Mouse (Mus musculus): ENCODE measurements around the gene Mamdc4. TPM values are rescaled to one million over a fixed set of nuclear protein-coding genes. Genes with fewer than 3 reads are reported as not detected.

The Mamdc4 gene
- polyA plus RNA-seq, 1 experiment from 2014 or later, result 1.0 TPM

Other genes with a start within 250 kb of the Mamdc4 start
- 37.1 and 40.7 TPM in 2 replicates for gene Man1b1, start 242.5 kb downstream of the Mamdc4 start, polyA plus RNA-seq (2015; fragmentation: Nextera tagmentation; extraction: Ambion mirVana)
- gene Dpp7, start 218.5 kb downstream of the Mamdc4 start, polyA plus RNA-seq (2015; fragmentation: Nextera tagmentation; extraction: Ambion mirVana), result 8.7 and 9.1 TPM in 2 replicates
- gene Uap1l1, start 209.2 kb downstream of the Mamdc4 start, polyA plus RNA-seq (2015; fragmentation: Nextera tagmentation; extraction: Ambion mirVana), result 21.3 and 24.6 TPM in 2 replicates
- gene Sapcd2, start 202.5 kb downstream of the Mamdc4 start, polyA plus RNA-seq (2015; fragmentation: Nextera tagmentation; extraction: Ambion mirVana), result 22.8 and 25.4 TPM in 2 replicates
- gene Entpd2, start 179.0 kb downstream of the Mamdc4 start, polyA plus RNA-seq (2015; fragmentation: Nextera tagmentation; extraction: Ambion mirVana), result 7.6 and 9.0 TPM in 2 replicates
- 6.3 and 7.2 TPM in 2 replicates for gene Npdc1, start 175.5 kb downstream of the Mamdc4 start, polyA plus RNA-seq (2015; fragmentation: Nextera tagmentation; extraction: Ambion mirVana)
- 1.4 and 1.8 TPM in 2 replicates for gene Fut7, start 151.6 kb downstream of the Mamdc4 start, polyA plus RNA-seq (2015; fragmentation: Nextera tagmentation; extraction: Ambion mirVana)
- 3.3 and 4.7 TPM in 2 replicates for gene Abca2, start 146.1 kb downstream of the Mamdc4 start, polyA plus RNA-seq (2015; fragmentation: Nextera tagmentation; extraction: Ambion mirVana)
- gene Clic3, start 118.0 kb downstream of the Mamdc4 start, polyA plus RNA-seq (2015; fragmentation: Nextera tagmentation; extraction: Ambion mirVana), result 3.6 and 4.7 TPM in 2 replicates
- gene Paxx, start 113.8 kb downstream of the Mamdc4 start, polyA plus RNA-seq (2015; fragmentation: Nextera tagmentation; extraction: Ambion mirVana), result 72.4 and 83.3 TPM in 2 replicates
- 6.3 TPM in 2 replicates for gene Ptgds, start 104.8 kb downstream of the Mamdc4 start, polyA plus RNA-seq (2015; fragmentation: Nextera tagmentation; extraction: Ambion mirVana)
- gene Lcn12, start 80.9 kb downstream of the Mamdc4 start, polyA plus RNA-seq (2015; fragmentation: Nextera tagmentation; extraction: Ambion mirVana), result not detected in 2 replicates
- 44.3 and 47.2 TPM in 2 replicates for gene Fbxw5, start 74.1 kb downstream of the Mamdc4 start, polyA plus RNA-seq (2015; fragmentation: Nextera tagmentation; extraction: Ambion mirVana)
- gene C8g, start 73.1 kb downstream of the Mamdc4 start, polyA plus RNA-seq (2015; fragmentation: Nextera tagmentation; extraction: Ambion mirVana), result 5.6 and 6.4 TPM in 2 replicates
- 58.1 and 59.1 TPM in 2 replicates for gene Traf2, start 27.9 kb downstream of the Mamdc4 start, polyA plus RNA-seq (2015; fragmentation: Nextera tagmentation; extraction: Ambion mirVana)
- 466 and 515 TPM in 2 replicates for gene Edf1, start 17.0 kb downstream of the Mamdc4 start, polyA plus RNA-seq (2015; fragmentation: Nextera tagmentation; extraction: Ambion mirVana)
- gene Phpt1, start 379 bp upstream of the Mamdc4 start, polyA plus RNA-seq (2015; fragmentation: Nextera tagmentation; extraction: Ambion mirVana), result 184 and 191 TPM in 2 replicates
- 0.04 and 0.49 TPM in 2 replicates for gene Ajm1, start 6.9 kb upstream of the Mamdc4 start, polyA plus RNA-seq (2015; fragmentation: Nextera tagmentation; extraction: Ambion mirVana)
- 30.3 and 39.7 TPM in 2 replicates for gene Rabl6, start 33.7 kb upstream of the Mamdc4 start, polyA plus RNA-seq (2015; fragmentation: Nextera tagmentation; extraction: Ambion mirVana)
- 0.04 and 0.05 TPM in 2 replicates for gene Ccdc183, start 42.8 kb upstream of the Mamdc4 start, polyA plus RNA-seq (2015; fragmentation: Nextera tagmentation; extraction: Ambion mirVana)
- gene Tmem141, start 47.2 kb upstream of the Mamdc4 start, polyA plus RNA-seq (2015; fragmentation: Nextera tagmentation; extraction: Ambion mirVana), result 5.8 and 7.0 TPM in 2 replicates
- gene Fcna, start 53.2 kb upstream of the Mamdc4 start, polyA plus RNA-seq (2015; fragmentation: Nextera tagmentation; extraction: Ambion mirVana), result 9.1 and 9.2 TPM in 2 replicates
- gene Lcn8, start 78.3 kb upstream of the Mamdc4 start, polyA plus RNA-seq (2015; fragmentation: Nextera tagmentation; extraction: Ambion mirVana), result 0.38 and 0.76 TPM in 2 replicates
- gene Lcn5, start 83.1 kb upstream of the Mamdc4 start, polyA plus RNA-seq (2015; fragmentation: Nextera tagmentation; extraction: Ambion mirVana), result not detected in 2 replicates
- gene Lcn6, start 101.9 kb upstream of the Mamdc4 start, polyA plus RNA-seq (2015; fragmentation: Nextera tagmentation; extraction: Ambion mirVana), result 0.24 TPM in 1 of 2 replicates, not detected in the other
- 0.45 and 0.49 TPM in 2 replicates for gene Lcn10, start 107.9 kb upstream of the Mamdc4 start, polyA plus RNA-seq (2015; fragmentation: Nextera tagmentation; extraction: Ambion mirVana)
- 1.5 and 1.9 TPM in 2 replicates for gene Obp2a, start 125.2 kb upstream of the Mamdc4 start, polyA plus RNA-seq (2015; fragmentation: Nextera tagmentation; extraction: Ambion mirVana)
- 50.9 and 57.4 TPM in 2 replicates for gene Bmyc, start 131.9 kb upstream of the Mamdc4 start, polyA plus RNA-seq (2015; fragmentation: Nextera tagmentation; extraction: Ambion mirVana)
- 0.24 TPM in 1 of 2 replicates, not detected in the other for gene Obp2b, start 162.2 kb upstream of the Mamdc4 start, polyA plus RNA-seq (2015; fragmentation: Nextera tagmentation; extraction: Ambion mirVana)
- 0.45 and 0.56 TPM in 2 replicates for gene Lcn3, start 190.7 kb upstream of the Mamdc4 start, polyA plus RNA-seq (2015; fragmentation: Nextera tagmentation; extraction: Ambion mirVana)
- 0.89 and 1.1 TPM in 2 replicates for gene Lcn11, start 202.2 kb upstream of the Mamdc4 start, polyA plus RNA-seq (2015; fragmentation: Nextera tagmentation; extraction: Ambion mirVana)
- 2.3 and 2.6 TPM in 2 replicates for gene Gm13539, start 207.4 kb upstream of the Mamdc4 start, polyA plus RNA-seq (2015; fragmentation: Nextera tagmentation; extraction: Ambion mirVana)
- not detected in 2 replicates for gene Glt6d1, start 241.0 kb upstream of the Mamdc4 start, polyA plus RNA-seq (2015; fragmentation: Nextera tagmentation; extraction: Ambion mirVana)
- 0.17 TPM in 1 of 2 replicates, not detected in the other for gene Lcn9, start 248.3 kb upstream of the Mamdc4 start, polyA plus RNA-seq (2015; fragmentation: Nextera tagmentation; extraction: Ambion mirVana)